Mouse (Mus musculus): ENCODE results near the gene Clec2e. TPM values are rescaled to one million over a fixed set of nuclear protein-coding genes. Genes with fewer than 3 reads are reported as not detected.

Clec2e gene
- total and polyA plus RNA-seq, 3 experiments = not detected

DNA sequence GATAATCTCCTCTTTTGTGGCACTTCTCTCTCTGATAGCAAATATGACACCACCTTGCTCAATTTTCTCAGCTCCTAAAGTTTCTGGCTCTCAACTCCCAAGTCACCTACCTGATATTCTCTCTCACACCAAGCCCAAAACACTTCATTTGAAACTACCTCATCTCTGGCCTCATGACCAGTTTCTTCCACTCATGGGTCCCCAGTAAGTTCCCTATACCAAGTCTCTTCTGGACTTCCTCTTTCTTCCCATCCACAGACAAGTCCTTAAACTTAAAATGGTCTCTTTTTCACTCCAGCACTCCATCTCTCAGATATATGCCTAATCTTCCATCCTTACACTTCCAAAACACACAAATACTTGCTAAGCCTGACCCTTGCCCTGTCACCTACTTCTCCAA lies 42.7 kb downstream of the Clec2e start:
- dilution Hi-C loops (cut with MboI; ENCODE audit: extremely low pct_ligation_motif_present, extremely low pct_unique_long_range_greater_than_20kb, low sequenced_read_pairs) = no loop called here
- H3K4me1 ChIP-seq (ENCODE audit: control insufficient read depth in 1 of 2, insufficient read depth in 2 of 2) = peaks cover 0 to 8% of the 10 kb centered on the region in 2 experiments; a peak in 2 of 4 replicates
- H3K4me2 ChIP-seq (ENCODE audit: insufficient read depth, low read depth, poor library complexity, severe bottlenecking) = no peak overlapping the region
- DNase-seq (ENCODE audit: extremely low read depth) = peak; percentile 48
- no peaks in the 10 kb centered on the region for H3K9me3 ChIP-seq (replicated peaks; ENCODE audit: low read length)
- H3K9ac ChIP-seq (ENCODE audit: insufficient read depth, low read depth) = no peak overlapping the region
- TF ChIP-seq MAX (IDR thresholded peaks at IDR 0.05; ENCODE audit: low read length) = no peak
- no peak for TF ChIP-seq PAX5 (IDR thresholded peaks at IDR 0.05; ENCODE audit: low read length)
- TF ChIP-seq MXI1 (IDR thresholded peaks at IDR 0.05; ENCODE audit: low read depth, low read length) = no peak
- no peak for TF ChIP-seq CHD2 (IDR thresholded peaks at IDR 0.05; ENCODE audit: low read length)
- no peak for TF ChIP-seq POLR2AphosphoS2 (IDR thresholded peaks at IDR 0.05; ENCODE audit: low read depth, low read length)
- no peak for TF ChIP-seq ETS1 (conservative IDR thresholded peaks at IDR 0.05; ENCODE audit: low read depth, low read length)
- TF ChIP-seq ZC3H11A (IDR thresholded peaks at IDR 0.05; ENCODE audit: low read depth, low read length) = no peak
- TF ChIP-seq JUND (conservative IDR thresholded peaks at IDR 0.05; ENCODE audit: low read depth, low read length) = peak; percentile 71
- TF ChIP-seq JUN (IDR thresholded peaks at IDR 0.05; ENCODE audit: insufficient read depth, low read depth, low read length) = peak; percentile 67
- no peak for TF ChIP-seq SIN3A (IDR thresholded peaks at IDR 0.05; ENCODE audit: low read length)
- TF ChIP-seq EP300 (IDR thresholded peaks at IDR 0.05; ENCODE audit: low read length) = peak; percentile 82
- H3K27ac ChIP-seq (ENCODE audit: insufficient read depth, low read depth) = no peak overlapping the region
- H3K79me2 ChIP-seq (replicated peaks; ENCODE audit: control insufficient read depth, extremely low read depth, insufficient read depth, poor library complexity, severe bottlenecking) = no peaks in the 10 kb centered on the region
- no peaks in the 10 kb centered on the region for H3K27me3 ChIP-seq (replicated peaks)
- H3K4me3 ChIP-seq (replicated peaks in 1 of 3; ENCODE audit: low read depth in 2 of 3, low read length in 2 of 3, poor library complexity in 1 of 3) = no peak overlapping the region
- no peaks in the 10 kb centered on the region for H3K36me3 ChIP-seq (replicated peaks in 1 of 2; ENCODE audit: control insufficient read depth in 1 of 2, insufficient read depth in 1 of 2, low read length in 1 of 2)
- in situ Hi-C loops (cut with MboI; ENCODE audit: low pct_ligation_motif_present, low pct_unique_long_range_greater_than_20kb, low sequenced_read_pairs) = no loop called here

GRCm38 (mm10) chr6:129056237-129056636 lies 44.5 kb downstream of the Clec2e start:
- no peak for TF ChIP-seq CTCF (conservative IDR thresholded peaks at IDR 0.05 in 1 of 2, IDR thresholded peaks at IDR 0.05 in 1 of 2; ENCODE audit: low read depth in 2 of 2, low read length in 2 of 2)
- TF ChIP-seq IRF4 (IDR thresholded peaks at IDR 0.05; ENCODE audit: low read depth, low read length) = no peak
- in situ Hi-C loops (cut with MboI; ENCODE audit: low pct_ligation_motif_present, low pct_unique_long_range_greater_than_20kb, low sequenced_read_pairs) (no loop called here), dilution Hi-C loops (cut with MboI; ENCODE audit: extremely low pct_ligation_motif_present, extremely low pct_unique_long_range_greater_than_20kb, low sequenced_read_pairs) (no loop called here)
- Histone ChIP-seq H3K4me3 (replicated peaks in 1 of 3; ENCODE audit: low read depth in 2 of 3, low read length in 2 of 3, poor library complexity in 1 of 3) (no peak overlapping the region), H3K27me3 (replicated peaks) (no peaks in the 10 kb centered on the region), H3K4me1 (ENCODE audit: control insufficient read depth in 1 of 2, insufficient read depth in 2 of 2) (peaks cover 0 to 8% of the 10 kb centered on the region in 2 experiments; a peak in 2 of 4 replicates), H3K9ac (ENCODE audit: insufficient read depth, low read depth) (no peak overlapping the region), H3K4me2 (ENCODE audit: insufficient read depth, low read depth, poor library complexity, severe bottlenecking) (no peak overlapping the region), H3K36me3 (replicated peaks in 1 of 2; ENCODE audit: control insufficient read depth in 1 of 2, insufficient read depth in 1 of 2, low read length in 1 of 2) (no peaks in the 10 kb centered on the region), H3K79me2 (replicated peaks; ENCODE audit: control insufficient read depth, extremely low read depth, insufficient read depth, poor library complexity, severe bottlenecking) (no peaks in the 10 kb centered on the region), H3K27ac (ENCODE audit: insufficient read depth, low read depth) (no peak overlapping the region), H3K9me3 (replicated peaks; ENCODE audit: low read length) (no peaks in the 10 kb centered on the region)
- no peak for DNase-seq (ENCODE audit: extremely low read depth)

GRCm38 (mm10) chr6:129051731-129052130 lies 49.0 kb downstream of the Clec2e start:
- in situ Hi-C loops (cut with MboI; ENCODE audit: low pct_ligation_motif_present, low pct_unique_long_range_greater_than_20kb, low sequenced_read_pairs) (no loop called here), dilution Hi-C loops (cut with MboI; ENCODE audit: extremely low pct_ligation_motif_present, extremely low pct_unique_long_range_greater_than_20kb, low sequenced_read_pairs) (no loop called here)
- Histone ChIP-seq H3K4me1 (ENCODE audit: control insufficient read depth in 1 of 2, insufficient read depth in 2 of 2) (peaks cover 0 to 15% of the 10 kb centered on the region in 2 experiments; a peak in 2 of 4 replicates), H3K79me2 (replicated peaks; ENCODE audit: control insufficient read depth, extremely low read depth, insufficient read depth, poor library complexity, severe bottlenecking) (no peaks in the 10 kb centered on the region), H3K9ac (ENCODE audit: insufficient read depth, low read depth) (no peak overlapping the region), H3K27ac (ENCODE audit: insufficient read depth, low read depth) (no peak overlapping the region), H3K4me2 (ENCODE audit: insufficient read depth, low read depth, poor library complexity, severe bottlenecking) (no peak overlapping the region), H3K4me3 (replicated peaks in 1 of 3; ENCODE audit: low read depth in 2 of 3, low read length in 2 of 3, poor library complexity in 1 of 3) (no peak overlapping the region), H3K27me3 (replicated peaks) (no peaks in the 10 kb centered on the region), H3K36me3 (replicated peaks in 1 of 2; ENCODE audit: control insufficient read depth in 1 of 2, insufficient read depth in 1 of 2, low read length in 1 of 2) (no peaks in the 10 kb centered on the region), H3K9me3 (replicated peaks; ENCODE audit: low read length) (no peaks in the 10 kb centered on the region)
- no peak for DNase-seq (ENCODE audit: extremely low read depth)
- TF ChIP-seq CHD2 (IDR thresholded peaks at IDR 0.05; ENCODE audit: low read length) (no peak), MAFK (IDR thresholded peaks at IDR 0.05; ENCODE audit: insufficient replicate concordance, low read length) (no peak), PAX5 (IDR thresholded peaks at IDR 0.05; ENCODE audit: low read length) (no peak), IRF4 (IDR thresholded peaks at IDR 0.05; ENCODE audit: low read depth, low read length) (no peak), NELFE (IDR thresholded peaks at IDR 0.05; ENCODE audit: low read depth, low read length) (no peak), MAZ (IDR thresholded peaks at IDR 0.05; ENCODE audit: low read depth, low read length) (no peak), ZMIZ1 (IDR thresholded peaks at IDR 0.05; ENCODE audit: low read depth, low read length) (no peak), UBTF (IDR thresholded peaks at IDR 0.05; ENCODE audit: low read depth, low read length) (no peak)
